Mouse (Mus musculus): Measurements from ENCODE around the gene Vkorc1l1. TPM values are rescaled to one million over a fixed set of nuclear protein-coding genes. Genes with fewer than 3 reads are reported as not detected.

Gene Vkorc1l1
- polyA plus RNA-seq, 1 experiment = 41.5 TPM

DNA sequence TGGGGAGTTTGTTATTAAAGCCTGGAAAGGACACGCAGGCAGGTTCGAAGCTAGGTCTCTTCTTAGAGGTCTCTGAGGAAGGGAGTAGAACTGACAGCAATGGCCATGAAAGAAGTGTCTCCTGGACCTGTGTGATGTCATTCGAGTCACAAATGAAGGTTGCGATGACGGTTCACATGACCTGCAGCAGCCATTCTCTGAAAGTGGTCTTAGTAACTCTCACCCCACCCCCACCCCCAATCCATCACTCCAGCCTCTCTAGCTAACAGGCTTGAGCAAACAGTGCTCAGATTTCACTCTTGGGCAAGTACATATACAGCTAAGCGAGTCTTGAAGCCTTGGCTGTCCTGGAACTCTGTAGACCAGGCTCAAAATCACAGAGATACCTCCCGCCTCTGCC, 61.5 kb downstream of the Vkorc1l1 start:
- H3K4me1 ChIP-seq (ENCODE audit: control insufficient read depth, insufficient read depth, insufficient read length, low read length) = peaks cover 8% of the 10 kb centered on the region; the same call in 1 of the 2 replicates
- H3K27ac ChIP-seq (replicated peaks; ENCODE audit: low read depth, low read length) = peak overlapping the region; percentile 96
- peak overlapping the region; percentile 90 for H3K4me3 ChIP-seq (ENCODE audit: insufficient read depth, low read depth, low read length)

DNA sequence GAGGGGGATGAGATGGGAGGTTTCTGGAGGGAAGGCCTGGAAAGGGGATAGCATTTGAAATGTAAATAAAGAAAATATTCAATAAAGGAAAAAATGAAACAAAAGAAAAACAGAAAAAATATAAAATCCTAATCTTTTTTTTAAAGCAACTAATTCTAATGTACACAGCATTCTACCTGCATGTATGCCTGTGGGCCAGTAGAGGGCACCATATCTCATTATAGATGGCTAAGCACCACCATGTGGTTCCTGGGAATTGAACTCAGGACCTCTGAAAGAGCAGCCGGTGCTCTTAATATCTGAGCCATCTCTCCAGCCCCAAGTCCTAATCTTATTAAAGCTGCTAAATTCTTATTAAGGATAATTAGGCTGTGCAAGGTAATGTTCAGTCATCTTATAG, 65.6 kb downstream of the Vkorc1l1 start:
- no peak overlapping the region for H3K27ac ChIP-seq (replicated peaks; ENCODE audit: low read depth, low read length)
- peaks cover 5% of the 10 kb centered on the region; the same call in 1 of the 2 replicates for H3K4me1 ChIP-seq (ENCODE audit: control insufficient read depth, insufficient read depth, insufficient read length, low read length)
- H3K4me3 ChIP-seq (ENCODE audit: insufficient read depth, low read depth, low read length) = no peak overlapping the region

DNA sequence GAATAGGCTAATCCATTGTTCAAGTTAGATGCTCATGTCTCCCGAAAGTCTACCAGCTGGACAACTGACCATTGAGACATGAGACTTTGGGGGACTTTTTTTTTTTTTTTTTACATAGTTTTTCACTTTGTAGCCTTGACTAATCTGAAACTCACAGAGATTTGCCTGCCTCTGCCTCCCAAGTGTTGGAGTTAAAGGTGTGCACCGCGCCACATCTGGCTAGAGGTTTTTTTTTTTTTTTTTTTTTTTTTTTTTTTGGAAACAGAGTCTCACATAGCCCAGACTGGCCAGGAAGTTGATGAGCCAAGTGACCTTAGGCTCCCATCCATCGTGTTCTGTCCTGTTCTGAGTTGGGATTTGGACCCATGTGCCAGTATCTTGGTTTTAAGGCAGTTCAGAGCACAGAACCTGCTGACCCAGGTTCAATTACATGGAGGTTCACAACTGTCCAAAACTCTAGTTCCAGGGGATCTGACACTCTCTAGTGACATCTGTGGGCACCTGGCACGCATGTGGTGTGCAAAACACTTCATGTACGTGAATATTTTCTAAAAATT, 66.3 kb downstream of the Vkorc1l1 start:
- no peak overlapping the region for H3K27ac ChIP-seq (replicated peaks; ENCODE audit: low read depth, low read length)
- no peak overlapping the region for H3K4me3 ChIP-seq (ENCODE audit: insufficient read depth, low read depth, low read length)
- H3K4me1 ChIP-seq (ENCODE audit: control insufficient read depth, insufficient read depth, insufficient read length, low read length) = peaks cover 3% of the 10 kb centered on the region; the same call in 1 of the 2 replicates

DNA sequence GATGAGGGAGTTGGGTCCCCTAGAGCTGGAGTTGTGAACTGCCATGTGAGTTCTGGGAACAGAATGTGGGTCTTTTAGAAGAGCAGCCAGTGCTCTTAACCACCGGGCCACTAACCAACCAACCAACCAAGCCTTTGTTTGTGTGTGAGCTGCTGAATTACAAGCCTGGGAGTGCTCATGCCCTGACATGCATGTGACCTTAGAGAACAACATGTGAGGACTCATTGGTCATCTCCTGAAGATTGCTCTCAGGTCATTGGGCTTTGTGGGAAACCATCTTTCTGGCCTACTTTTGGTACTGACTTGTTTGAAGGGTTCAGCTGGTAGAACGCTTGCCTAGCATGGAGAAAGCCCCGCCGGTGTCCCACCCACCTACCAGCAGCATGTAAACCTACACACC, 68.0 kb downstream of the Vkorc1l1 start:
- Histone ChIP-seq H3K4me1 (ENCODE audit: control insufficient read depth, insufficient read depth, insufficient read length, low read length) (no peaks in the 10 kb centered on the region), H3K27ac (replicated peaks; ENCODE audit: low read depth, low read length) (no peak overlapping the region), H3K4me3 (ENCODE audit: insufficient read depth, low read depth, low read length) (no peak overlapping the region)

DNA sequence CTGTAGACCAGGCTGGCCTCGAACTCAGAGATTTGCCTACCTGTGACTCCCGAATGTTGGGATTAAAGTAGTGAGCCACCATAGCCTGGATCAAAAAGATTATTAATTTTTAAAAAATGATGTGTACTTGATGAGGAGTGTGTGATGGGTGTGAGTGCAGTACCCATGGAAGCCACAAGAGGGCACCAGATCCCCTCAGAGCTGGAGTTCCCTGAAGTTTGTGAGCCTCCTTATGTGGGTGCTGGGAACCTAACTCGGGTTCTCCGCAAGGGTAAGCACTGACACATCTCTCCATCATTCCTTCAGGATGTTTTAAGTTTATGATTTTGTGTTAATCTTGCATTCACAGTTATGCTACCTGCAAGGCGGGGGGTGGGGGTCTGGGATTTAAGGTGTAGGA, 69.2 kb downstream of the Vkorc1l1 start:
- no peak overlapping the region for H3K4me3 ChIP-seq (ENCODE audit: insufficient read depth, low read depth, low read length)
- no peaks in the 10 kb centered on the region for H3K4me1 ChIP-seq (ENCODE audit: control insufficient read depth, insufficient read depth, insufficient read length, low read length)
- H3K27ac ChIP-seq (replicated peaks; ENCODE audit: low read depth, low read length) = no peak overlapping the region

- no peak overlapping the region for H3K4me3 ChIP-seq (ENCODE audit: insufficient read depth, low read depth, low read length)
- no peak overlapping the region for H3K27ac ChIP-seq (replicated peaks; ENCODE audit: low read depth, low read length)
- no peaks in the 10 kb centered on the region for H3K4me1 ChIP-seq (ENCODE audit: control insufficient read depth, insufficient read depth, insufficient read length, low read length)
Observed at GRCm38 (mm10) chr5:130015104-130015503, 73.3 kb downstream of the Vkorc1l1 start.

DNA sequence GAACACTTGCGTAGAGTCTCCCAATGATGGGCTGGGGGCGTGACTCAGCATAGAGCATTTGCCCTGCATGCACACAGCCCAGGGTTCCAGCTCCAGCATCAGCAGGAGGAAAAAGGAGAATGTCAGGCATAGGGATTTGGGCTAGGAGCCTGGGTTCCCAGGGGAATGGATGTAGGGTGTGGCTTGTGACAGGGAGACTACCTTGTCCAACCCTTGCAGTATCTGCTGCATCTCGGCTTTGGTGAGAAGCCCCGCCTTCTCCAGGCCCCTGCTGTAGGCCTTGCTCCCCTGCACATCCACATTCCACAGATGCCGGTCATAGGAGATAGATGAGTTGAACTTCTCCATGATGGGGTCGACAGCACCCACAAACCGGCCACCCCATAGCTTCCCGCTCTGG, 77.7 kb downstream of the Vkorc1l1 start:
- Histone ChIP-seq H3K27ac (replicated peaks; ENCODE audit: low read depth, low read length) (no peak overlapping the region), H3K4me3 (ENCODE audit: insufficient read depth, low read depth, low read length) (no peak overlapping the region), H3K4me1 (ENCODE audit: control insufficient read depth, insufficient read depth, insufficient read length, low read length) (no peaks in the 10 kb centered on the region)

GRCm38 (mm10) chr5:130021361-130021966, 79.7 kb downstream of the Vkorc1l1 start:
- no peak overlapping the region for H3K4me3 ChIP-seq (ENCODE audit: insufficient read depth, low read depth, low read length)
- H3K4me1 ChIP-seq (ENCODE audit: control insufficient read depth, insufficient read depth, insufficient read length, low read length) = no peaks in the 10 kb centered on the region
- no peak overlapping the region for H3K27ac ChIP-seq (replicated peaks; ENCODE audit: low read depth, low read length)

DNA sequence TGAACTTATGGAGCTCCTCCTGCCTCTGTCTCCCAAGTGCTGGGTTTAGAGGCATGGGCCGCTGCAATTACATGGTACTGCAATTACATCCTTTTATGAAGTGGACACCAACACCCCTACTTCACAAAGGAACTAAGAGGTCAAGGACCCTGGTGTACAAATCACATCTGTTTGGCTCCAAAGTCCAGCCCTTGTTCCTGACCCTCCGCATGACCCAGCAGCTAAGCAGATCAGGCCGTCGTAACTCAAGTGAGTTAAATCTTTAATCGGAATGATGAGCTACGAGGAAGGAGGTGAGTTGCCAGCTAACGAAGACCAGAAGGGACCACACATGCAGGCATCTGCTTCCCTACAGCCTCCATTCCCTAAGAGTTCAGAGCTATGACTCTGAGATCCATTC, 80.6 kb downstream of the Vkorc1l1 start:
- Histone ChIP-seq H3K27ac (replicated peaks; ENCODE audit: low read depth, low read length) (no peak overlapping the region), H3K4me1 (ENCODE audit: control insufficient read depth, insufficient read depth, insufficient read length, low read length) (no peaks in the 10 kb centered on the region), H3K4me3 (ENCODE audit: insufficient read depth, low read depth, low read length) (no peak overlapping the region)

- H3K4me1 ChIP-seq (ENCODE audit: control insufficient read depth, insufficient read depth, insufficient read length, low read length) = no peaks in the 10 kb centered on the region
- H3K27ac ChIP-seq (replicated peaks; ENCODE audit: low read depth, low read length) = no peak overlapping the region
- no peak overlapping the region for H3K4me3 ChIP-seq (ENCODE audit: insufficient read depth, low read depth, low read length)
Observed at GRCm38 (mm10) chr5:130023067-130023766, 81.4 kb downstream of the Vkorc1l1 start.

- H3K4me3 ChIP-seq (ENCODE audit: insufficient read depth, low read depth, low read length) = peak overlapping the region; percentile 72
- peak overlapping the region; percentile 43 for H3K27ac ChIP-seq (replicated peaks; ENCODE audit: low read depth, low read length)
Observed at GRCm38 (mm10) chr5:130023767-130024539, 82.2 kb downstream of the Vkorc1l1 start.

DNA sequence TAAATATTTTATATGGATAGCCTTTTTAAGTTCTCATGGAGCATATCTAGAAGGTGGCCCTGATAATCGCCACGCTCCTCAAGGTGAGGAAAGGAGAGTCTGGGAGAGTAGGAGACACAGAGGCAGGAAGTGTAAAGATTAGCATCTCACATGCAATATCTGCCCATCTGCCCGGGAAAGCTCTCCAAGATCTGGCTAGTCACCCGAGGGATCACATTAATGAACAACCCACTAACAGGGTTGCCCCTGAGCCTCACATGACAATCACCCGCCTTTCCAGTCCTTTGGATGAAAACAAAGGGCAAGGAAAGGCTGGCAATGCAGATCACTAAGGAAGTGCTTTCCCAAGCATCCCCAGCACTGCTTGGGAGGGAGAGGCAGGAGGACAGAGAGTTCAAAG, 85.4 kb downstream of the Vkorc1l1 start:
- Histone ChIP-seq H3K4me1 (ENCODE audit: control insufficient read depth, insufficient read depth, insufficient read length, low read length) (peaks cover 3% of the 10 kb centered on the region; the same call in 1 of the 2 replicates), H3K4me3 (ENCODE audit: insufficient read depth, low read depth, low read length) (no peak overlapping the region), H3K27ac (replicated peaks; ENCODE audit: low read depth, low read length) (no peak overlapping the region)

More at GRCm38 (mm10) chr5:130023767-130024539, 82.2 kb downstream of the Vkorc1l1 start:
- no peaks in the 10 kb centered on the region for H3K4me1 ChIP-seq (ENCODE audit: control insufficient read depth, insufficient read depth, insufficient read length, low read length)

GRCm38 (mm10) chr5:130027696-130028095, 85.9 kb downstream of the Vkorc1l1 start:
- H3K4me1 ChIP-seq (ENCODE audit: control insufficient read depth, insufficient read depth, insufficient read length, low read length) = peaks cover 8% of the 10 kb centered on the region
- no peak overlapping the region for H3K4me3 ChIP-seq (ENCODE audit: insufficient read depth, low read depth, low read length)
- no peak overlapping the region for H3K27ac ChIP-seq (replicated peaks; ENCODE audit: low read depth, low read length)

DNA sequence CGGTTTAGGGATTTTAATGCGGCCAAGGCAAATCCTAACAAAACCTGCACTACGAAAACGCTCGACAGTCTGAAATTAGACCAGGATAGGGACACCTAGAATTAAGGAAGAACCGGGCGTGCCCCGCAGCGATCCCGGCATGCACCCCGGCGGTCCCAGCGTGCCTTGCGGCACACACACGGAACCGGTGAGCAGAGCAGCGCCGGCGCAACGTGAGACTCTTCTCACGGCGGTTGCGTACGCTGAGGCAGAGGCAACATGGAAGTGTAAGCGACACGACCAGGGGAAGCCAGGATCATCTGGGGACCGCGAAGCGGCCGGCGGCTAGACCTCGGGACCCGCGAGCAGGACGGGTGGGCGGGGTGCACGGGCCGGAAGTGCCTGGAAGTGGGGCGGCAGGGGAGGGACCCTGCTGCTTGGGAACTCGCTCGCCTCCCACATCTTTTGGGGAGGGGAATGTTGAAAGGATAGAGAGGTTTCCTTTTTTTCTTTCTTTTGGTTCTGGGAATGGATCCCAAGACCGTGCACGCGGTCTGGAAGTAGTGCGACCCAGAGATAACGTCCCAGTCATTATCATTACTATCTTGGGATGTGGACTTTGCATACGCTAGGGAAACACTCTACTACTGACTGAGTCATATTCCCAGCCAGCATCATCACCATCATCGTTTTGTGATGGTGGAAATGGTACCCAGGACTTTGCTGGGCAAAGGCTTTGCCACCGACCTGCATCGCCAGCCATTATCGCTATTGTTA, 87.5 kb downstream of the Vkorc1l1 start, which contains the start of the genes Asl and Crcp:
TSS of gene Asl (minus strand) at position 106 of the 756 bp plus-strand sequence.
TSS of gene Crcp (plus strand) at position 149 of the 756 bp plus-strand sequence.
- Histone ChIP-seq H3K4me1 (ENCODE audit: control insufficient read depth, insufficient read depth, insufficient read length, low read length) (peaks cover 10% of the 10 kb centered on the region), H3K4me3 (ENCODE audit: insufficient read depth, low read depth, low read length) (peak within 1 kb of the TSS; percentile 94), H3K27ac (replicated peaks; ENCODE audit: low read depth, low read length) (peak within 1 kb of the TSS; percentile 90)

Measured in brown adipose tissue, adult 24 weeks (tissue).